Mouse (Mus musculus): ENCODE data around the gene Gipc2.
"Not testable (repeated sequence)": the region's sequence is repeated elsewhere in the genome, so short reads cannot be mapped to it uniquely, and the experiment has no call there.

Gipc2 gene

DNA sequence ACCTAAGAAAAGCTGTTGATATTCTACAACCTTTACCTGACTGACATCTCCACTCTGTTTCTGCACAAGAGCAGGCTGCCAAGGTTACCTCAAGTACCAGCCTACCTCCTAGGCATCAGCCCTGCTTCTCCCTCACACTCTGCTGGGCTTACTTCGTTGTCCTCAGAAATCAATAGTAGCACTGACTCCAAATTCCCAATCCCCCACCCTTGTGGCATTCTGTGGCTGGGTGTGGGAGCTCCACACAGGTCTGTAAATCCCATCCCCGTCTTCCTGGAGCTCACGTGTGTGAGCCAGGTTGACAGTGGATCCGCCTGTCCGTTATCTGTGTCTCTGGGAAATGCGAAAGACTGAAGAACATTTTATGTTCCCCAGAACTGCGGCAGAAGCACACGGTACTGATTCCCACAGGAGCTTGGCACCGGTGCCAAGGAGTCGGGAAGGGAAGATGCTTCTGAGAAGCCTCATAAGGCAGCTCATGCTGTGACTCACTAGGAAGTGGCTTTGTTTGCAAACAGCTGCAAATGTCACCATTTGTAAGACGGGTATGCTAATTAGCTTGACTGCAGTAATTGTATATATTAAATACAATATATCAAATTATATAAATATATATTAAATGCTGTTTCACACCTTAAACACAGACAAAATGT lies 10.6 kb downstream of the Gipc2 start:
- peak; percentile 71 to 76 for DNase-seq (ENCODE audit: low spot score in 2 of 2)

- DNase-seq (ENCODE audit: low spot score in 2 of 2) = no peak
Observed at GRCm38 (mm10) chr3:152154095-152154494, 11.9 kb downstream of the Gipc2 start.

GRCm38 (mm10) chr3:152153152-152153551 lies 12.9 kb downstream of the Gipc2 start:
- no peak for DNase-seq (ENCODE audit: low spot score in 2 of 2)

- no peak for DNase-seq (ENCODE audit: low spot score in 2 of 2)
Observed at GRCm38 (mm10) chr3:152152483-152152804, 13.6 kb downstream of the Gipc2 start.

GRCm38 (mm10) chr3:152151725-152152482 lies 14.1 kb downstream of the Gipc2 start:
- no peak for DNase-seq (ENCODE audit: low spot score in 2 of 2)

- no peak for DNase-seq (ENCODE audit: low spot score in 2 of 2)
Observed at GRCm38 (mm10) chr3:152149863-152150262, 16.2 kb downstream of the Gipc2 start.

- DNase-seq (ENCODE audit: low spot score in 2 of 2) = no peak
Observed at GRCm38 (mm10) chr3:152149449-152149848, 16.6 kb downstream of the Gipc2 start.

- no peak for DNase-seq (ENCODE audit: low spot score in 2 of 2)
Observed at GRCm38 (mm10) chr3:152147085-152147831, 18.8 kb downstream of the Gipc2 start.

- DNase-seq (ENCODE audit: low spot score in 2 of 2) = peak; percentile 54 to 76
Observed at GRCm38 (mm10) chr3:152145186-152145585, 20.8 kb downstream of the Gipc2 start.

DNA sequence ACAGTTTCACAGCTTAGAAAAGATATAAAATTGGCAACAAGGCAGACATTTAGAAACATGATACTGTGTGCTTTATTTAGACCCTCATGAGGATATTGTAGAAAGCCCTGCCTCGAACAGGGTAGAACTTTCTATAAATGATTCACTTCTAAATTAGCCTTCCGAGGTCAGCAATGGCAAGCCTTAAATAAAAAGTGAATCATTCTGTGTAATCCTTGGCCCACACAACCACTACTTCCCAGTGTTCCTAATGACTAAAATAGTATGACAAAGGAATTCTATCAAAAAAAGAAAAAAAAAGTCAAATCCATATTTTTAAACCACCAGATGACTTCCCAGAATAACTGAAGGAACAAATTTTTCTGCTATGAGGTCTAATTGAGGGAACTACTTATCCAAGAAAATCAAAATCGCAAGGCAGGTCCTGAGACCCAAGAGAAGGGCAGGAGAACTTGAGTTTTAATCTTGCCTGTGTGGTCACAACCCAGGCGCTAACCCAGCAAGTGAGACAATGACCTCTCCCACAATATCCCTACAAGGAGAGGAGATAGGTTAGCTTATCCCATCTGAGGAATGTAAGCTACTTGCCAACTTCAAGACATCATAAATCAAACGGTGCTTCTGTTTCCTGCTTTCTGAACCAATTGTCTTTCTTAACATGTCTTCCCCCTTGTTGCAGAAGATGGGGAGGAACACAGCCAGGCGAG lies 22.9 kb downstream of the Gipc2 start:
- no peak for DNase-seq (ENCODE audit: low spot score in 2 of 2)

- no peak for DNase-seq (ENCODE audit: low spot score in 2 of 2)
Observed at GRCm38 (mm10) chr3:152142146-152142545, 23.9 kb downstream of the Gipc2 start.

DNA sequence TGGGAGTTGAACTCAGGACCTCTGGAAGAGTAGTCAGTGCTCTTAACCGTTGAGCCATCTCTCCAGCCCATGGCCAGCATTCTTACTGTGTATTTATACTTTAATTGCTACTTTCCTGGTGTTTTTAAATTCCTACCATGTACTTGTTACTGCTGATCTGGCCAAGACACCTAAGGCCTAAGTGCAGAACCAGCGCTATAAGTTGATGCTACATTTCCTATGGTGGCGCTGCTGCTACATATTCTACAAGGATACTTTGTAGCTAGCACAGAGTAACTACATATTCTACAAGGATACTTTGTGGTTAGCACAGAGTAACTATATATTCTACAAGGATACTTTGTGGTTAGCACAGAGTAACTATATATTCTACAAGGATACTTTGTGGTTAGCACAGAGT lies 26.7 kb downstream of the Gipc2 start:
- not testable (repeated sequence) for DNase-seq (ENCODE audit: low spot score in 2 of 2)

DNA sequence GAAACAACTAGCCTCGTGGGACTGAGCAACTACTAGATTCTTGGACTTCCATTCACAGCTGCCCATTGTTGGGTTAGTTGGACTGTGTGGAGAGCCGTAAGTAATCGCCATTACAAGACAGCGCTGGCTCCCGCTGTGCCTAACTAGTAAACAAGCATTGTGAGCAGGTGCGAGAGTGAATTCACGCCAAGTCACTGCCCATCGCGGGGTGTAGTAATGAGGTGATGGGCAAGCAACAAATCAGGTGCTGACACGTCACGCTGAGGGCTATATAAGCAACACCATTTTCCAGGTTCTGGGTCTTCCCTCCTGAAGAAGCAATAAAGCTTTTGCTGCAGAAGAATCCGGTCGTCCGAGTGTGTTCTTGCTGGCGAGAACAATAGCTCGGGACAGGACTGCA lies 29.9 kb downstream of the Gipc2 start:
- DNase-seq (ENCODE audit: low spot score in 2 of 2) = not testable (repeated sequence)

DNA sequence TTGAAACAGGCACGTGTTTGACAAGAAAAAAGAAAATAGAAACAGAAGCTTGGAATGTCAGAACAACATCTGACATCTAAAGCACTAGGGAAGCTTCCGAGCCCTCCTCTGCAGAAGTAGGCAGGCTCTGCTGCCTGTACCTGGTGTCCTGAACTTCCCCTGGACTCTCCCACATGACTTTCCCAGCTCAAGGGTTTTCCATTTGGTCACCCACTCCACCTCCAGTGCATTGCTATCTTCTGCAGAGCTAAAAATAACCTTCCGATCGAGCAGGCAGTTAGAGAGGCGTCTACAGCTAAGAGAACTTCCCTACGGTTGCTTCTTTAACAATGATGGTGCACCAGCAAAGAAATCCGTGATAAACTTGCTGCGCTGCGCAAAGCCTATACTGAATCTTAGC lies 32.4 kb downstream of the Gipc2 start:
- DNase-seq (ENCODE audit: low spot score in 2 of 2) = no peak

DNA sequence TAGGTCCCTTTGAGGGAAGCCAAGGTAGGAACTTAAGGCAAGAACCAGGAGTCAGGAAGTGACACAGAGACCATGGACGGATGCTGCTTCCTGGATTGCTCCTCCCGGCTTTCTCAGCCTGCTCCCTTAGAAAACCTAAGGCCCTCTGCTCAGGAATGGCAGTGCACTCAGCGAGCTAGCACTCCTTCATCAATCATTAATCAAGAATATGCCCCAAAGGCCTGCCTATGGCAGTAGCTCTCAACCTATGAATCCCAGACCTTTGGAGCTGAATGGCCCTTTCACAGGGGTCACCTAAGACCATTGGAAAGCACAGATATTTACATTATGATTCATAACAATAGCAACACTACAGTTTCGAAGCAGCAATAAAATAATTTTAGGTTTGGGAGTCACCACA lies 35.1 kb downstream of the Gipc2 start:
- no peak for DNase-seq (ENCODE audit: low spot score in 2 of 2)

DNA sequence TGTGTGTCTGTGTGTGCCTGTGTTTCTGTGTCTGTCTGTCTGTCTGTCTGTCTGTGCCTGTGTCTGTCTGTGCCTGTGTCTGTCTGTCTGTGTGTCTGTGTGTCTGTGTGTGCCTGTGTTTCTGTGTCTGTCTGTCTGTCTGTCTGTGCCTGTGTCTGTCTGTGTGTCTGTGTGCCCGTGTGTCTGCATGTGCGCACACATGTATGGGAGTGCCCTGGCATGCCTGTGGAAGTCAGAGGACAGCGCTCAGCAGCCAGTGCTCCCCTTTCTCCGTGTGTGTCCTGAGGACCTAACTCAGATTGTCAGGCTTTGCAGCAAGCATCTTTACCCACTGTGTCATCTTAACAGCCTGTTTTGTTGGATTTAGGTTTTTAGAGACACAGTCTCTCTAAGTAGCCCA lies 36.6 kb downstream of the Gipc2 start:
- DNase-seq (ENCODE audit: low spot score in 2 of 2) = not testable (repeated sequence)

- no peak for DNase-seq (ENCODE audit: low spot score in 2 of 2)
Observed at GRCm38 (mm10) chr3:152128631-152129030, 37.4 kb downstream of the Gipc2 start.

- DNase-seq (ENCODE audit: low spot score in 2 of 2) = no peak
Observed at GRCm38 (mm10) chr3:152127144-152127543, 38.9 kb downstream of the Gipc2 start.

GRCm38 (mm10) chr3:152122720-152123119 lies 43.3 kb downstream of the Gipc2 start:
- DNase-seq (ENCODE audit: low spot score in 2 of 2) = no peak

DNA sequence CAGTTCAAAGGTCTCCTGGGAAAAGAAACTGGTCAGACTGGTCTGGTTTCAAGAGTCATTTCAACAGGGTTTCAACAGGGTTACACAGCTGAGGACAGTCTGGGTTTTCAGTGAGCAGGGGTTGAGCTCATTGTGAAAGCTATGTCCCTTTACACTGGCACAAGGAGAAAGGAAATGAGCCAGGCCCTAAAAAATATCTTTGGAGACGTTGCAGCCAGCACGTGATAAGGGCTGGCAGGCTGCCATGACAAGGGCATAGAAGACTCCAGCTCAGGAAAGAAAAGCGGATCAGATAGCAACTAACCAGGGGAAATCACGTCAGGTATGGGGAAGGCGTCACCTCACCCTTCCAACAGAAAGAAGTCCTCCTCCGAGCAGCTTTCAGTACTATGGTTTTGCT lies 43.9 kb downstream of the Gipc2 start:
- DNase-seq (ENCODE audit: low spot score in 2 of 2) = peak in 1 of 2 experiments; percentile 62

DNA sequence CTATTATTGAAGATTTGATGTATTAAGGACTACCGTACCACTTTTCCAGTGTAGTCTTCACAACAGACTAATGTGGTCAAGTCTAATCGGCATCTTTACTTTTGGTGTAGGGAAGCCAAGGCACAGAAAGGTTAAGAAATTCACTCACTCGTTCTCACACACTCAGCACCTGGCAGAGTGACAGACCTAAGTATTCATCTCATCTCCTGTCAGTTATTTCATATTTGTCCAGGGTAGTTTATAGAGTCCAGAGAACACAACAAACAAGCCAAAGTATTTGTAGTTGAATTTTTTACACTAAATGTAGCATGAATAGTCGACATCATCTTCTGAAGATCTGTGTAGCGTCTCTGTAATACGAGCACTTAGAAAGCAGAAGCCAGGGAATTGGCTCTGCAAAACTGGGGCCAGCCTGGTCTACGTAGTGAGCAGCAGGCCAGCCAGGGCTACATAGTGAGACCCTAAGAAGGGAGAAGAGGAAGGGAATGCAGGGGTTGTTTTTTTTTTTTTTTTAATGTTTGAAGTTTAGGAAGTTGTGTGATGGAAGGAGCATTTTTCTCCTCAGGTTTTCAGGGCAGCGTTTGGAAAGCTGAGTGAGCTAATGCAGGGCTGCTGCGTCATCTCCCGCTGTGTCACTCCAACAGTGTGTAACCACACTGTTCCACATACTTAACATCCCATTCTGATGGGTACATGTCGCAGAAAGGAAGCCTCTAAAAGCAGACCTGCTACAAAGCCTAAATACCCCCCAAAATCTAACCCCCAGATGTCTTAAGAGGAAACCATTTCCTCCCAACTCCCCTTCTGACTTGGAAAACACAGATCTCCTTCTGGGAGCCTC lies 44.6 kb downstream of the Gipc2 start:
- DNase-seq (ENCODE audit: low spot score in 2 of 2) = no peak

Measured in right cerebral cortex, postnatal 10 days (tissue).